Mouse (Mus musculus) lung, embryonic 16.5 days (tissue): Measurements from ENCODE around the gene Spice1. TPM values are rescaled to one million over a fixed set of nuclear protein-coding genes. Genes with fewer than 3 reads are reported as not detected.

Experiments
- ATAC-seq: fragments of 200-750 bp; cut with Nextera tagmentation; 2 replicates; pipeline ENCODE4 v1.8.0; 2017; ENCODE audit warnings: low read depth, mild to moderate bottlenecking, moderate library complexity
- H3K27ac ChIP-seq: fragments of 300-500 bp; sonication (generic); 2 replicates; pipeline ENCODE4 v1.5.1; 2014; ENCODE audit warnings: mild to moderate bottlenecking, control low read depth, low read length
- H3K27me3 ChIP-seq: fragments of 300-500 bp; sonication (generic); 2 replicates; pipeline ENCODE4 v1.6.1; 2014; ENCODE audit warnings: low read depth, low read length, mixed read lengths; ENCODE audit not compliant: control insufficient read depth, insufficient read depth
- H3K36me3 ChIP-seq: fragments of 300-500 bp; sonication (generic); 2 replicates; pipeline ENCODE4 v1.6.1; 2014; ENCODE audit warnings: low read length; ENCODE audit not compliant: control insufficient read depth, insufficient read depth
- H3K4me1 ChIP-seq: fragments of 300-500 bp; sonication (generic); replicated peaks from 2 replicates; pipeline ENCODE4 v1.6.1; 2014; ENCODE audit warnings: low read length, mixed read lengths; ENCODE audit not compliant: control insufficient read depth, insufficient read depth
- H3K4me2 ChIP-seq: fragments of 300-500 bp; sonication (generic); 2 replicates; pipeline ENCODE4 v1.6.1; 2014; ENCODE audit warnings: low read depth, low read length, control low read depth
- H3K4me3 ChIP-seq: fragments of 300-500 bp; sonication (generic); 2 replicates; pipeline ENCODE4 v1.5.1; 2014; ENCODE audit warnings: mild to moderate bottlenecking, low read length, control low read depth
- H3K9ac ChIP-seq: fragments of 300-500 bp; sonication (generic); 2 replicates; pipeline ENCODE4 v1.6.1; 2014; ENCODE audit warnings: low read length, control low read depth
- H3K9me3 ChIP-seq: fragments of 300-500 bp; sonication (generic); 2 replicates; pipeline ENCODE4 v1.6.1; 2016; ENCODE audit warnings: low read length; ENCODE audit not compliant: control insufficient read depth
- WGBS: fragments of 180-500 bp; shearing (Covaris S2); extraction: QIAGEN DNeasy Blood & Tissue Kit; methylation state at CpG from one replicate; pipeline ENCODE4 v1.1.7; 2014; 5-methylcytosine and 5-hydroxymethylcytosine counted together
- polyA plus RNA-seq: library from polyadenylated mRNA; unstranded; fragments of >200 nt; fragmentation: Nextera tagmentation; extraction: Ambion mirVana; gene quantifications from 2 replicates; pipeline ENCODE4 v1.2.1, GENCODE M21; 2015

Gene Spice1
- polyA plus RNA-seq, 1 experiment from 2014 or later = 41.1 TPM

GRCm38 (mm10) chr16:44361921-44362890 is 15.3 kb downstream of the Spice1 start:
- H3K4me3 ChIP-seq = no peak overlapping the region
- H3K36me3 ChIP-seq = peaks cover 5% of the 10 kb centered on the region; the same call in 1 of the 2 replicates
- 0 out of 2 replicates have a peak, but pooled peaks have one; percentile 20 for ATAC-seq
- WGBS = 83% methylated on average over 10 of the region's 10 CpGs
- H3K4me1 ChIP-seq = no peaks in the 10 kb centered on the region
- no peak overlapping the region for H3K27ac ChIP-seq
- H3K9ac ChIP-seq = no peak overlapping the region
- no peaks in the 10 kb centered on the region for H3K27me3 ChIP-seq
- no peaks in the 10 kb centered on the region for H3K9me3 ChIP-seq
- H3K4me2 ChIP-seq = no peak overlapping the region

GRCm38 (mm10) chr16:44365522-44365921 is 18.6 kb downstream of the Spice1 start:
- no peak overlapping the region for H3K4me2 ChIP-seq
- H3K9ac ChIP-seq = no peak overlapping the region
- no peaks in the 10 kb centered on the region for H3K4me1 ChIP-seq
- 87% methylated on average over 7 of the region's 7 CpGs for WGBS
- H3K27me3 ChIP-seq = no peaks in the 10 kb centered on the region
- H3K9me3 ChIP-seq = no peaks in the 10 kb centered on the region
- no peak overlapping the region for H3K4me3 ChIP-seq
- peaks cover 9% of the 10 kb centered on the region; the same call in 1 of the 2 replicates for H3K36me3 ChIP-seq
- ATAC-seq = no peak
- no peak overlapping the region for H3K27ac ChIP-seq

DNA sequence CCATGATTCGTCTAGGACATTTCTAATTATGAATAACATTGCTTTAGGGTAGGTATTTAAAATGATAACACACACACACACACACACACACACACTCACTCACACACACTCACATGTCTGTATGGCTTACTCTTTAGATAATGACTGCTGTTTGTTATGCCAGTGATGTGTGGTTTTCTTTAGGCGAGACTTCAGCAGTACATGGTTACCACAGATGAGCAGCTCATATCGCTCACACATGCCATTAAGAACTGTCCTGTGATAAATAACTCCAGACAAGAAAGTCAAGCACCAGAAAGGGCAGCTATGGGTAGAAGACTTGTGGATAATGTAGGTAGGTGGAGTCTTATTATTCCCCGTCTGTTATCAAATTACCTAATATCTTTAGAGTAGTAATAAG is 28.5 kb downstream of the Spice1 start:
- Histone ChIP-seq H3K27me3 (no peaks in the 10 kb centered on the region), H3K27ac (no peak overlapping the region), H3K4me3 (no peak overlapping the region), H3K9ac (no peak overlapping the region), H3K36me3 (peaks cover 20% of the 10 kb centered on the region), H3K4me1 (no peaks in the 10 kb centered on the region), H3K9me3 (no peaks in the 10 kb centered on the region), H3K4me2 (no peak overlapping the region)
- no peak for ATAC-seq
- 85% methylated on average over 4 of the region's 4 CpGs for WGBS

DNA sequence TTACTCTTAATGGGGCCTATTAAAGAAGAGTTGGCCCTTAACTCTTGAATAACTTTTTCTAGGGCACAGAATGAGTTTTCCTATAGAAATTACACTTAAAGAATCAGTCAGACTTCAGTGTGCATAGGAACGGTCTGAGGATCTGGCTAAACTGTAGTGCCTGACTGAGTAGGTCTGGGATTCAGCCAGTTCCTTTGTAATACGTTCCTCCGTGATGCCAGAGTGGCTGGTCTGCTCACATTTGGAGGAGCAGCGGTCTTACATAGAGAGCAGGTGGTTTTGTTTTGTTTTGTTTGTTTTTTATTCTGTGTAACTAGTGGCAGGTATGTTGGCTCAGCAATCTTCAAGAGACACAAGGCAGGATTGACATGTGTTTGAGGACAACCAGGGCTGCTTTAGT is 33.1 kb downstream of the Spice1 start:
- Histone ChIP-seq H3K4me3 (no peak overlapping the region), H3K27ac (no peak overlapping the region), H3K9me3 (no peaks in the 10 kb centered on the region), H3K27me3 (no peaks in the 10 kb centered on the region), H3K9ac (no peak overlapping the region), H3K36me3 (peaks cover 9% of the 10 kb centered on the region), H3K4me2 (no peak overlapping the region), H3K4me1 (no peaks in the 10 kb centered on the region)
- 61% methylated on average over 4 of the region's 4 CpGs for WGBS
- ATAC-seq = no peak

- Histone ChIP-seq H3K4me1 (no peaks in the 10 kb centered on the region), H3K27me3 (no peaks in the 10 kb centered on the region), H3K27ac (no peak overlapping the region), H3K9ac (no peak overlapping the region), H3K4me3 (no peak overlapping the region), H3K9me3 (no peaks in the 10 kb centered on the region), H3K4me2 (no peak overlapping the region), H3K36me3 (peaks cover 9% of the 10 kb centered on the region)
- 20% methylated on average over 4 of the region's 5 CpGs for WGBS
- ATAC-seq = no peak
Observed at GRCm38 (mm10) chr16:44381578-44381977, 34.7 kb downstream of the Spice1 start.

- Histone ChIP-seq H3K9ac (no peak overlapping the region), H3K4me1 (no peaks in the 10 kb centered on the region), H3K36me3 (peaks cover 12% of the 10 kb centered on the region), H3K27me3 (no peaks in the 10 kb centered on the region), H3K4me2 (no peak overlapping the region), H3K9me3 (no peaks in the 10 kb centered on the region), H3K27ac (no peak overlapping the region), H3K4me3 (no peak overlapping the region)
- no peak for ATAC-seq
- 35% methylated on average over 2 of the region's 2 CpGs for WGBS
Observed at GRCm38 (mm10) chr16:44383549-44383948, 36.6 kb downstream of the Spice1 start.

DNA sequence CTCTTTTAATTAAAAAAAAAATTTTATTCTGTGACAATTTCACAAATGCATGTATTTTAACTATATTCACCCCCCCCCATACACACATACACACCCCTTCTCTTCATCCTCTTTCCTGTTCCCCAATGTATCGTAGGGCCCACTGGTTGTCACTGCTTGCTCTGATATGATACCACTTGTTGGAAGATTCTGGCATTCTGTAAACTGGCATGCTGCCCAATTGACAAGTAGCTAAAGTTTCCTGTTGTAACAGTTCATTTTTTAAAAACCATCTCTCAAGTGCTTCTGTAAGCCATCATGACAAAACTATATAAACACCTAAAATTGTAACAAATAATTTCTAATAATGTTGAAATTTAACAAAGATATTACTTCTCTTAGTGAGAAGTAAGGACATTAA is 37.3 kb downstream of the Spice1 start:
- Histone ChIP-seq H3K4me3 (no peak overlapping the region), H3K27ac (no peak overlapping the region), H3K9ac (no peak overlapping the region), H3K27me3 (no peaks in the 10 kb centered on the region), H3K4me2 (no peak overlapping the region), H3K9me3 (no peaks in the 10 kb centered on the region), H3K4me1 (no peaks in the 10 kb centered on the region), H3K36me3 (peaks cover 13% of the 10 kb centered on the region)
- ATAC-seq = no peak
- WGBS = 51% methylated on average over 1 of the region's 1 CpGs

DNA sequence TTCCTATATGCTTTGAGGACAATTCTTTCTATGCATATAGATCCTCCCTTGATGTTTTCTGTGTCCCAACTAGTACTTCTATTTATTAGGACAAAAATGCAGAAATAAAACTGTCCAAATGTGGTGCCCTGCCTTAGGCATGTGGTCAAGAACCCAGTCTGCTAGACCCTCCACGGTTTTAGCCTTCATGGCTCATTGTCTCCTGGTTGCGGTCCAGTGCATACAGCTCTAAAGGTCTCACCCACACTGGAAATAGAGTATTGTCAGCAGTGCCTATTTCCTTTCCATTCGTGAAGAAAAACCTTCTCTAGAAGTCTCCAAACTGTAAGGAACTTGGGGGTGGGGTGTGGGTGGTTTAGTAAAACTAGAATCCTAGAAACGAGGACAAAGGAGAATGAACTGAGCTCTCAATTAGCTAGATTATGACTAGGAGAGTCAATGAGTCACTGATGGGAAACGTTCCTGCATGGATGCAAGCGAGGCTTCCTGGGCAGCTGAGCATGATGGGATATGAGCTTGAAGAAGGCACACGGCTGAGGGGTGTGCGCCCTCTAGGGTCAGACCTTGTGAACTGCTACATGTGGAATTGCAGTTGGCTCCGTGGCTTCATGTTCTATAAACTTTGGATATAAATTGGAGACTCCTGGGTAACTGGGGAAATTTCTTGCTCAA is 45.1 kb downstream of the Spice1 start:
- H3K4me1 ChIP-seq = peaks cover 8% of the 10 kb centered on the region; the same call in 1 of the 2 replicates
- WGBS = 38% methylated on average over 9 of the region's 9 CpGs
- H3K9me3 ChIP-seq = no peaks in the 10 kb centered on the region; the same call in 1 of the 2 replicates
- H3K27me3 ChIP-seq = no peaks in the 10 kb centered on the region
- H3K4me2 ChIP-seq = no peak overlapping the region
- peaks cover 17% of the 10 kb centered on the region for H3K36me3 ChIP-seq
- no peak overlapping the region for H3K27ac ChIP-seq
- no peak overlapping the region for H3K9ac ChIP-seq
- H3K4me3 ChIP-seq = no peak overlapping the region
- ATAC-seq = no peak

- Histone ChIP-seq H3K4me2 (peak within 1 kb of the TSS; percentile 58), H3K4me1 (peaks cover 12% of the 10 kb centered on the region), H3K27ac (peak within 1 kb of the TSS; percentile 62), H3K9ac (peak within 1 kb of the TSS; percentile 42), H3K36me3 (peaks cover 4% of the 10 kb centered on the region; the same call in 1 of the 2 replicates), H3K9me3 (no peaks in the 10 kb centered on the region; the same call in 1 of the 2 replicates), H3K27me3 (no peaks in the 10 kb centered on the region), H3K4me3 (peak within 1 kb of the TSS; percentile 37)
- WGBS = 2% methylated on average over 17 of the region's 17 CpGs
- ATAC-seq = peak; percentile 93
Observed at GRCm38 (mm10) chr16:44394577-44395243, 47.8 kb downstream of the Spice1 start, which contains the start of gene Cfap44. Gene Cfap44 (plus strand): TSS chr16:44394796.
